Mouse (Mus musculus) layer of hippocampus, postnatal 25 days (tissue): ENCODE results near the gene Sox5. TPM values are rescaled to one million over a fixed set of nuclear protein-coding genes. Genes with fewer than 3 reads are reported as not detected.
A peak's percentile ranks its signal among the peaks of the same experiment; 100 is the strongest.

Experiments
- DNase-seq, 2 experiments: peaks; one replicate each; pipeline ENCODE4 v3.0.0; 2022; ENCODE audit warnings: mixed read lengths in 2 of 2, low spot score in 1 of 2; ENCODE audit errors: extremely low spot score in 1 of 2
- total RNA-seq, 2 experiments: library from RNA; stranded (reverse); gene quantifications; 2 replicates each; pipeline ENCODE4 v1.2.3; 2021

Gene Sox5
- total RNA-seq, 2 experiments from 2014 or later: 31.4 to 38.6 TPM

DNA sequence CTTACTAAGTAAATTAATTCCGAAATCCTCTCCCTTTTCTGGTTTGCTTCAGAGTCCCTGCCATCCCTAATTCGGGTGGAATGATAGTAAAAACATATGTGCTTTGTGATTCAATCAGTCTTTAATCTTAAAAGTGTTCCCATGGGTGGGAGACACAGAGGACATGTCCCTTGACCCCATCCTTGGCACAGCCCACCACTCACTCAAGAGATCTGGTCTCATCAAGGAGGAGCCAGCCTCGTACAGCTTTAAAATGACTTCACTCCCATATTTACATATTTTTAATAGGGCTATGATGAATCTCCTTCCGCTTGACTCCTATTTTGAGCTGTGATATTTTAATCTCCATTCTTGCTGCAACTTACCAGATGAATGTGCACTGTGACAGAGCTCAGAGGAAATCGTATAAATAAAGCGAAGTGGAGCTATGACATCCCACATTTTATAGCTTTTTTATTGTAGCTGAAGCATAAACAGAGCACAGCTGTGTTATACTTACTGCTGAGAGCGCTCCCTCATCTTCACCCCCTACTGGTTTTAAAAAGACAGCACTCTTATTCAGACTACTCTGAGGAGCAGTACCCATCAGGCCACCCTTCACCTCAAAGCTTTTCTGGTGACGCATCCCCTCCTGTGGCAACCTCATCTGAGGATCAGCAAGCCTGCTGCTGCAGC, 185.1 kb downstream of the Sox5 start:
- peak in 1 of 2 experiments; percentile 20 for DNase-seq

GRCm38 (mm10) chr6:144584854-144585253, 196.9 kb downstream of the Sox5 start:
- no peak for DNase-seq

DNA sequence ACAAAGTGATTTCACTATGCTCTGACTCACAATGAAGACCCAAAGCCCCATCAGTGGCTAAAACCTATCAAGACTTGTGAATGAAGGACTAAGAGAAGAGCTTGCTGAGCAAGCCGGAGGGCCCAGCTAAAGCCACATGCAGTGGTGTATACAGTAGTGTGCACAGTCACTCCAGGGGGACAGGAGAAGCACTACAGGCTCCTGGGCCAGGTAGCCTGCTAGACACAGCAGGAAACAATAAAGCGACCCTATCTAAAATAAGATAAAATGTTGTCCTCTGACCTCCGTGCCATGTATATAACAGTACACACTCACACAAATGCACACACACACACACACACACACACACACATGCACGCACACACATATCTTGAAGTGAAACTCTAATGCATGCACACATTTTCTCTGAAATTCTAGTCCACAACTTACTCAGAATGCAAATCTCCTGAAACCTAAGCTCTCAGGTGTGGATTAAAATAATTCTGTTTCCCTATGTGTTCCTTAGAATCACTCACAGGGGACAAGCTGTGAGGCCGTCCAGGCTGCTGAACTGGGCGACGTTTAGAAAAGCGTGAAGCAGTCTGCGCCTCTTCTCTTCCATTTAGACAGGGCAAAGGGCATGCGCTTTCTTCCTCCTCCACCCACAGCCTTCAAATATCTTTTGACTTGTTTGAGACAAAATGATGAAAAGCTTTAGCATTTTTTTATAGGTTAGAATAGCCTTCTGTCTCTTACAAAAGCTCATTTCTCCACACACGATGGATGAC, 197.5 kb downstream of the Sox5 start:
- DNase-seq: no peak

GRCm38 (mm10) chr6:144579301-144579700, 202.5 kb downstream of the Sox5 start:
- DNase-seq: no peak

DNA sequence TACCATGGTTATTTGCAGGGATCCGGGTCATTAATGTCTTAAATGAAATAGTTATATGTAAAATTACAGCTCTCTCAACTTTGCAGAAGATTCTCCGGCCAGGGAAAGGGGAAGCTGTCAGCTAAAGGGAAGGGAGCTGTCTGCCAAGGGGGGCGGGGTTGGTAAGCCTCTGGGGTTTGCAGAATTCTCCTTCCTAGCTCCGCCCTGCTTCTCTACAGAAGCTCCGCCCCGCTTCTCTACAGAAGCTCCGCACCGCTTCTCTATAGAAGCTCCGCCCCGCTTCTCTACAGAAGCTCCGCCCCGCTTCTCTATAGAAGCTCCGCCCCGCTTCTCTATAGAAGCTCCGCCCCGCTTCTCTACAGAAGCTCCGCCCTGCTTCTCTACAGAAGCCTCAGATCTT, 210.9 kb downstream of the Sox5 start:
- DNase-seq: no peak

GRCm38 (mm10) chr6:144565827-144566226, 215.9 kb downstream of the Sox5 start:
- no peak for DNase-seq

DNA sequence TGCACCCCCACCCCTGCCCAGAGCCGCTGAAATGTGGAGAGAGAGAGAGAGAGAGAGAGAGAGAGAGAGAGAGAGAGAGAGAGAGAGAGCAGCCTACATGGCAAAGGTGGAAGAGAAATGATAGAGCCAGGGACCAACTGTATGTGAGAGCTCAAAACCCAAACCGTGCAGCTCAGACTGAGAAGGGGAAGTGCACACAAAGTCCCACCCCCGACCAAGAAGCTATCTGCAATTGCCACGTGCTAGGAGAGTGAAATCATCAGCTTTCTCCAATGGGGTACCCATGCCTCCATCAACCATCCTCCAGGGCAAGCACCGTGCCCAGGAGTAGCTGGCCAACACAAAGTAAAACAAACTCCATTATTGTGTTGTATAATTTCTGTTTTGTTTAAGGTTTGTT, 220.1 kb downstream of the Sox5 start:
- DNase-seq: no peak

- DNase-seq: no peak
Measured at GRCm38 (mm10) chr6:144560211-144560610, 221.6 kb downstream of the Sox5 start.

DNA sequence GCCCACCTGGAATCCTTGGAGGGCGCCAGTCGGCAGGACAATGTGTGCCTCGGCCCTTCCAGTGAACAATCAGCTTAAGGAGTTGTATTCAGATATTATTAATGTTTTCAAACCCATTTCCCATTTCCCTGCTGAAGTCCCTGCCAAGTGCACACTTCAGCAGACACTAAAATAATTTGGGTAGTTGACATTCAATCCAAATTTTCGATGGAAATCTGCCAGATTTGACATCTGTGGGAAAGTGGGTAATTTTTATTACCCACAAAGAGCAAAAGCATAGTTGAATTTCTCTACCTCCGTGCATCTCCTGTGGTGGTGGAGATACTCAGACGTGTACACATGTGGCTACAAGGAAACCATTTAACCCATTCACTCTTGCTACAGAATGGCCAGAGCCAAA, 228.3 kb downstream of the Sox5 start:
- peak in 1 of 2 experiments; percentile 13 for DNase-seq

GRCm38 (mm10) chr6:144548991-144549390, 232.8 kb downstream of the Sox5 start:
- no peak for DNase-seq

GRCm38 (mm10) chr6:144547141-144547540, 234.6 kb downstream of the Sox5 start:
- no peak for DNase-seq

DNA sequence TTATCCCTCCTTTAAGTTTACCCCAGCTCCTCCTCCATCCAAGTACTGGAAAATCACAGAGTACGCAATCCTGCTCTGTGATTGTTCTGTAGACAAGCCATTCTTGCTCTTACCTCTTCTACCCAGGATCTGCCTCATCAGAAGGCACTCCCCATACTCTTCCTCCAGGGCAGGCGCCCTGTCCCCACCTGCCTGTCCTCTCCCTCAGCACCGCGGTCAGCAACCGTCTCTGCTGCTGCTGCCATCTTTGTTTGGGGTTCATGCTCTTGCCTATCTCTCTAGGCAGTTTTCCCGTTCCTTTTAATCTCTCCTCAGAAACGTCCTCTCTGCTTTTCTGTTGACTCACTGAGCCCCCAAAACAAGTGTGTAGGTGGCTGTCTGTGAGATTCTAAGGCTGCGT, 236.2 kb downstream of the Sox5 start:
- DNase-seq: no peak

DNA sequence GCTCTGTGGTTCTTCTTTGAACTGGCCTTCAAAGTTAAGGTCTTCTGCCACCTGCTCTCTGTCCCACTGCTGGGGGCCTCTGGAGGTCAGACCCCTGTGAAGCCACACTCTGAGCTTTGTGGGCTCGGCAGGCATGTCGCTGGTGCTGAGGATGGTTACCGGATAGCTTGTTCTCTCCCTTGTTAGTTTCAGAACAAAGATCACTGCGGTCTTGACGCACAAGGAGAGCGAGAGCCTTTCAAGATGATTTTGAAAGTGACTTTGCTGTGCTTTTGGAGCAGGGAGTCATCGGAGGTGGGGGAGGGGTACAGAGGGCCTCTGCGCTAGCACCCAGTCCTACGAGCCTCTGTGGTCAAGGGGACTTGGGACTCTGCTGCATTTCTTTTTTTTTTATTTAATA, 240.5 kb downstream of the Sox5 start:
- no peak for DNase-seq

DNA sequence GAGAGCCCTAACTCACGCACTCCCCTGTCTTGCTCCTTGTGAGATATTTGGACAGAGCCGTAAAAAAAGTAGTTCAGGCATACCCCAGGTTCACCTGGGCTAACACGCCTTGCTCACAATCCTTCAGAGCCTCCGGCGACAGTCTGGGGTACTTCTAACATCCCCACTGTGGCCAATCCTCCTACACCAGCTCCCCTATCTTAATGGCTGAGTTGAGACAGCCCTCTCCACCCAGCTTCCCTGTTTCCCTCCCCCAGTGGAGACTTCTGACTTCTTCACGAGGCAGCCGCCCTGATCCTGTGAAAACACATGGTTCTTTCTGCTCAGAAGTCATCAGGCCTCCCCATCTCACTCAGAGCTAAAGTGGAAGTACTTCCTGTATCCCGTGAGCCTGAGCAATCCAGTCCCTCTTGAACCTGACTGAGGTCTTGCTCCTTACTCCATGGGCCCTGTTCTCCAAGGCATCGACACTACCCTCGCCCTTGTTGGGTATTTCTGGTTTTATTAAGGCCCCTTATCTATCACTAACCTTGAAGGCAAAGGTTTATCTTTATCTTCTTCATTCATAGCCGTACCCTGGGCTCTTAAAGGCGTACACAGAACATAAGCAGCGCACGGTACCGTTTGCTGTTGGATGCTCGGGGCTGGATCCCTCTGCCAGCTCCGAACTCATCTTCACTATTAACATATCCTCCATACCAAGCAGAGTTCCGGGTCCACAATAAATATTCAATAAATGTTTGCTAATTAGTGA, 242.2 kb downstream of the Sox5 start:
- no peak for DNase-seq

DNA sequence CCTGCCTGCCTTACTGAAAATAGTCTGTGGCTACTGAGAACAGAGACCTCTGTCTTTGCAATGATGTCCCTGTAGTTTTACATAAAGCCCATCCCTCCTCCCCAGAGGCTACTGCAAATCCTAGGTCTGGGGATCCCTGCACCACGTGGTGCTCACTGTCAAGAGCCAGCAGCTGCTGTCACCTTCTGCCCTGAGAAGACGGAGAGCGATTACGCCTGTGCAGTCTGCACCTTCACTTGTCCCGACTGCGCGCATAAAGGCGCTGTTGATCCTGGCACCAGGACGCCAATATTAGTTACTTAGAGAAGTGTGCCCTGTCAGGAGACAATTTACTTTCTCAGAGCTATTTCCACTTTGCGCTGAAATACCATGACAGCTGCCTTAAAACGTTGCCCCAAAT, 258.3 kb downstream of the Sox5 start:
- DNase-seq: no peak

DNA sequence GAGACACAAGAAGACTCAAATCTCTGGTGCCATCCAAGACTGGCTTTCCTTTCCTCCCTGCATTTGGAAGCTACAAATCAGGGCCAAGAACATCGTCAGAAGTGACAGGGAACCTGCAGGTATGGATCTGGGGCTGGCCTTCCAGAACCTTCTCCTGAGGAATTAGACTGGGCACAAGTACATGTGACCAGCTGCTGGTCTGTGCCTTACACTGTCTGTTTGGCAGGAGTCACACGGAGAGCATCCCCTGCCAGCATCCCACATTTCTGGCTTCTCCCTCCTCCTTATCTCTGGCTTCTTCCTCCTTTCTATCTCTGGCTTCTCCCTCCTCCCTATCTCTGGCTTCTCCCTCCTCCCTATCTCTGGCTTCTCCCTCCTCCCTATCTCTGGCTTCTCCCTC, 263.0 kb downstream of the Sox5 start:
- no peak for DNase-seq

- DNase-seq: no peak
Measured at GRCm38 (mm10) chr6:144515905-144516304, 265.9 kb downstream of the Sox5 start.

GRCm38 (mm10) chr6:144513761-144514160, 268.0 kb downstream of the Sox5 start:
- no peak for DNase-seq

GRCm38 (mm10) chr6:144511925-144512324, 269.9 kb downstream of the Sox5 start:
- no peak for DNase-seq

GRCm38 (mm10) chr6:144510147-144510546, 271.6 kb downstream of the Sox5 start:
- DNase-seq: no peak

DNA sequence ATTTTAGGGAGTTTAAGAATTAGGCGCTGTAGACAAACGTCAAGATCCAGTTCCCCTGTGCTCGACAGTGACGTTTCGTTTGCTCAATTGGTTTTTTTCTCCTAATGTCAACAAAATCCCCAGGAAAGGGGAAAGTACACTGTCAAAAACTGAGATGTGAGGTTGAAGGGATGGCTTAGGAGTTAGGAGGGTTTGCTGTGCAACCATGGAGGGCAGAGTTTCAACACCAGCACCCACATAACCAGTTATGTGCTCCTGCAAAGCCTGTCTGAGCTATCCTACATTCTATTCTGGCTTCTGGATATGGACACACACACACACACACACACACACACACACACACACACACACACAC, 277.6 kb downstream of the Sox5 start:
- no peak for DNase-seq
